Mouse (Mus musculus) monocyte, adult 2 months (primary cell): ENCODE results near the gene Sarnp.

Source experiments
- DNase-seq, 2 experiments: peaks; one replicate each; pipeline ENCODE4 v3.0.0; 2022; ENCODE audit warnings: low spot score in 2 of 2, low read depth in 1 of 2

Sarnp gene

GRCm38 (mm10) chr10:128817033-128817432, at the start of gene Sarnp:
TSS of gene Sarnp (plus strand) at chr10:128817333.
- DNase-seq, result no peak

- DNase-seq, result no peak
Observed at GRCm38 (mm10) chr10:128772895-128773294, 44.2 kb upstream of the Sarnp start.

- no peak for DNase-seq
Observed at GRCm38 (mm10) chr10:128773685-128774084, 43.4 kb upstream of the Sarnp start.

GRCm38 (mm10) chr10:128778441-128778840, 38.7 kb upstream of the Sarnp start:
- DNase-seq, result no peak

- peak; percentile 70 to 89 for DNase-seq
Observed at GRCm38 (mm10) chr10:128779011-128779795, 37.9 kb upstream of the Sarnp start.

GRCm38 (mm10) chr10:128780200-128780599, 36.9 kb upstream of the Sarnp start:
- peak in 1 of 2 experiments; percentile 34 for DNase-seq

GRCm38 (mm10) chr10:128790398-128791124, 26.6 kb upstream of the Sarnp start, which contains the start of gene Mmp19:
TSS of gene Mmp19 (plus strand) at chr10:128790910.
- no peak for DNase-seq

GRCm38 (mm10) chr10:128792041-128792440, 25.1 kb upstream of the Sarnp start:
- DNase-seq, result no peak

GRCm38 (mm10) chr10:128793258-128793657, 23.9 kb upstream of the Sarnp start:
- DNase-seq, result no peak

GRCm38 (mm10) chr10:128794391-128794790, 22.7 kb upstream of the Sarnp start:
- no peak for DNase-seq

- DNase-seq, result no peak
Observed at GRCm38 (mm10) chr10:128795581-128795980, 21.6 kb upstream of the Sarnp start.

GRCm38 (mm10) chr10:128798676-128799075, 18.5 kb upstream of the Sarnp start:
- no peak for DNase-seq

GRCm38 (mm10) chr10:128801981-128802495, 15.1 kb upstream of the Sarnp start:
- no peak for DNase-seq

- DNase-seq, result no peak
Observed at GRCm38 (mm10) chr10:128802956-128803355, 14.2 kb upstream of the Sarnp start.

- no peak for DNase-seq
Observed at GRCm38 (mm10) chr10:128803361-128803760, 13.8 kb upstream of the Sarnp start.

- DNase-seq, result no peak
Observed at GRCm38 (mm10) chr10:128803771-128804270, 13.3 kb upstream of the Sarnp start, which contains the start of gene Dnajc14. TSS of gene Dnajc14 (plus strand) at chr10:128804062.

GRCm38 (mm10) chr10:128804271-128805091, 12.7 kb upstream of the Sarnp start, which contains the start of gene Tmem198b:
TSS of gene Tmem198b (minus strand) at chr10:128804370.
- DNase-seq, result peak in 1 of 2 experiments; percentile 18

- DNase-seq, result peak; percentile 81 to 87
Observed at GRCm38 (mm10) chr10:128805092-128806000, 11.8 kb upstream of the Sarnp start.

- DNase-seq, result no peak
Observed at GRCm38 (mm10) chr10:128806086-128806485, 11.0 kb upstream of the Sarnp start.

- no peak for DNase-seq
Observed at GRCm38 (mm10) chr10:128807018-128807417, 10.1 kb upstream of the Sarnp start.
